Mouse (Mus musculus) embryo, embryonic 9.5 days (tissue): ENCODE data around the gene F830045P16Rik.
"Not testable (repeated sequence)": the region's sequence is repeated elsewhere in the genome, so short reads cannot be mapped to it uniquely, and the experiment has no call there.

Experiments
- DNase-seq: peaks from one replicate; pipeline ENCODE4 v3.0.0-alpha.2; 2017; ENCODE audit errors: extremely low spot score

The F830045P16Rik gene

DNA sequence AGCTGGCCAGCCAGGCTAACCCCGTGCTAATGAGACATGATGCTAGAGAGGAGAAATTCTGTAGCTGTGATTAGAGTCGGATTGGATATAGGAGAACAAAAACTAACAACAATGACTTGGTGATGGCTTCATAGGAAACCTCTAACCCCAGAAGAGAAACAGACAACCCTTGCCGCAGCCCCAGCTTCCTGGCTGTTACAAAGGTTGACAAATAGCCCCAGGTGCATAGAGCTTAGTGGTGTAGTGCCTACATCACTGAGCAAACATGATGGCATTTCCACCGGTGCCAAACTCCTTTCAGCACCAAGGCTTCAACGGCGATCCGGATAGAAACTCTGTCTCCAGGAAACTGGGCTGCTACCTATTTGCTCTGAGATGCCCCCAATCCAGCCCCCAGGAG, 9.2 kb upstream of the F830045P16Rik start:
- no peak for DNase-seq

GRCm38 (mm10) chr2:129544919-129545318, 8.5 kb upstream of the F830045P16Rik start:
- DNase-seq = no peak

- no peak for DNase-seq
These were observed 8.0 kb upstream of the F830045P16Rik start for GRCm38 (mm10) chr2:129544448-129544847.

GRCm38 (mm10) chr2:129540036-129540435, 3.6 kb upstream of the F830045P16Rik start:
- no peak for DNase-seq

GRCm38 (mm10) chr2:129539175-129539574, 2.8 kb upstream of the F830045P16Rik start:
- no peak for DNase-seq

GRCm38 (mm10) chr2:129537926-129538325, 1.5 kb upstream of the F830045P16Rik start:
- DNase-seq = no peak

GRCm38 (mm10) chr2:129537360-129537759, 958 bp upstream of the F830045P16Rik start:
- no peak for DNase-seq

DNA sequence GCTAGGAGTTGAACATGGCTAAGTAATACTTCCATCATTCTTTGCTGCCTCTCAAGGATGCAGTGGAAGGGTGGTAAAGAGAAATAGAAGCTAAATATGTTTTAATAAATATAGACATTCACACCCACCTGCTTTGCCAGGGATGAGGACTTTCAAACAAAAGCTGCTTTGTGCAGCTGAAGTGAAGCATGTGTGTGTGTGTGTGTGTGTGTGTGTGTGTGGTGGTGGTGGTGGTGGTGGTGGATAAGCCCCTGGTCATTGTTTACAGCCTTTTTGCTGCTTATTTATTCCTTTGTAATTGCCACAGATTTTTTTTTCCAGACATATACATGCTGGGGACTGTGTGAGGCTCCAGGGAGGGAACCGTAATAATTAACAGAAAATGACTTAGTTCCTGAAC, 524 bp upstream of the F830045P16Rik start:
- DNase-seq = no peak

- DNase-seq = peak; percentile 30
These were observed 1.4 kb downstream of the F830045P16Rik start for GRCm38 (mm10) chr2:129534886-129535591.

GRCm38 (mm10) chr2:129531890-129532289, 4.5 kb downstream of the F830045P16Rik start:
- DNase-seq = no peak

- DNase-seq = no peak
These were observed 5.3 kb downstream of the F830045P16Rik start for GRCm38 (mm10) chr2:129531102-129531501.

DNA sequence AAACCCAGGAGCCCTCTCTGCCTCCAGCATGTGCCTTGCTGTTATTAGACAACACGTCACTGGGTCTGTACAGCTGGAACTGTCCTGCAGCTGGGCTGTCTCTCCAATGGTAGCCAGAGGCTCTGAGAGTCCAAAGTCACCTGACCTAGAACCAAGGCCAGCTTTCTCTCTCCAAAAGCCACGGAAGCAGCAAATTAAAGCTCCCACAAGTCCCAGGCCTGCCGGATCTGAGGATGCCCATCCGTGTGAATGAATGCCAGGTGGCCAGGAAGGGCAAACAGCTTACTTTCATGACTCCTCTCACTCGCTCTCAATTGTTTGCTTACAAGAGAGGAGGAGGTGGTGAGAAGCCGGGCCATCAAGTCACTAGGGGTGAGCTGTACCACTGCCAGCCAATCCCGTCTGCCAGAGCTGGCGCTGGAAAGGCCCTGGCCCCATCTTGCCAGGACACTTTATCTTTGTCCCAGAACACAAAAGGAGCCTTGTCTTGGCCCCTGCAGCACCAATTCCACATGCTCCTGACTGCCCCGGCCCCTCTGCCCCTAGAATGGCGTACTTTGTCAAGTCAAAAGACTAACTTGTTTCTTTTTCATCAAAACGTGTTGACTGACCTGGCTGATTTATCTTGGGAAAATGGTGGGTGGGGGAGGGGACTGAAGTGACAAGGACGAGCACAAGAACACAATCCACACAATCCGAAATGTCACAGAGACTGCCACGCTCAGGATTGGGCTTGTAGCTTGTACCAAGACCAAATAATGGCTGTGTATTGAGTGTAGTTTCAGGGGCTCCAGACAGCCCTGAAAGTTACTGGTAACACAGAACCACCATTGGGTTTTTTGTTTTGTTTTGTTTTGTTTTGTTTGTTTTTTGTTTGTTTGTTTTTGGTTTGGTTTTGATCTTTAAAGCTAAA, 6.8 kb downstream of the F830045P16Rik start:
- DNase-seq = peak; percentile 63

DNA sequence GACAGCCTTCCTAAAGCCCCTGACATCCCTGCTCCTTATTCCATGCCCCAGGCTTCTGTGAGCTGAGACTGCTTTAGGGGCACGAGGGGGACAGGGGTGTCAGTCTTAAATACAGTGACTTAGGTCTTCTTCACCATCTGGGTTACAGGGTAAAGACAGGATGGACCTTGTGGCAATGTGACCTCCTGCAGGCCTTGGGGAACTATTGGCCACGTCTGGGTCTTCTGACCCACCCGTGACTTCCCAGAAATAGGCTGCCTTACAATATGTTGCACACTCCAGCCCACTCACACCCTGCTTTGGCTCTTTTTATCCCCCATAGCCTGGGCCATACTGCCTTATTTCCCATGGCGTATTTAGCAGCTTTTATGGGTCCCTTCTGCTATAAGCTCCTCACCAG, 8.5 kb downstream of the F830045P16Rik start:
- DNase-seq = no peak

GRCm38 (mm10) chr2:129526322-129526721, 10.1 kb downstream of the F830045P16Rik start:
- DNase-seq = no peak

DNA sequence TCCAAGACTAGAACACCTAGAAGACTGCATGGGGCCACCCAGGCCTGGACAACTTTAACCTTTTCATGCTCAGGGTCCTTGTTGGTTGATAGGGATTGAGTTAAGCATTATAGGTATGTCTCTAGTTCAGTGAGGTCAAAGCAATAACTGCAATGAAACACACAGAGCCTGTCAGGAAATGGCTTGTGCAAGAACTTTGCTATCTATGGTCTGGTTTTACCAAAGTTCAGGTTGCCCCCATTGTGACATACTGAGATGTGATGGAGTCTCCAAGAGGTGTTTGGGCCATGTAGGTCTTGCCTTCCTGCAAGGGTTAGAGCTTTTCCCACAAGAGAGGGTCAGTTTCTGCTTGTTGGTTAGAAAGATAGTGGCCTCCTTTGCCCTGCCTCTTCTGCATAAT, 10.8 kb downstream of the F830045P16Rik start:
- DNase-seq = no peak

DNA sequence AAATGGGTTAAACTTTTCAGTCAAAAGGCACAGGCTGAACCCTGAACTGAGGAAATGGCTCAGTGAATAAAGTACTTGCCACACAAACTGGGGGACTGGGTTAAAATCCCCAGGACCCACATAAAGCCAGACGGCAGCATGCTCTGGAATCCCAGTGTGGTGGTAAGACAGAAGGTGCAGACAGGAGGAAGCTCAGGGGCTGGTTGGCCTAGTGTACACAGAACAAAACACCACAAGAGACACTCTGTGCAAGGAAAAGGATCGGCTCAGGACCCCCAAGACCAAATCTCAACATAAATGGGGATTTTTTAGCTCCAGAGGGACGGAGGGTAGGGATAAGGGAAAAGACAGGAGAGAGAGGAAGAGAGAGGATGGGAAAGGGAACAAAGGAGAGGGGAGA, 17.9 kb downstream of the F830045P16Rik start:
- no peak for DNase-seq

DNA sequence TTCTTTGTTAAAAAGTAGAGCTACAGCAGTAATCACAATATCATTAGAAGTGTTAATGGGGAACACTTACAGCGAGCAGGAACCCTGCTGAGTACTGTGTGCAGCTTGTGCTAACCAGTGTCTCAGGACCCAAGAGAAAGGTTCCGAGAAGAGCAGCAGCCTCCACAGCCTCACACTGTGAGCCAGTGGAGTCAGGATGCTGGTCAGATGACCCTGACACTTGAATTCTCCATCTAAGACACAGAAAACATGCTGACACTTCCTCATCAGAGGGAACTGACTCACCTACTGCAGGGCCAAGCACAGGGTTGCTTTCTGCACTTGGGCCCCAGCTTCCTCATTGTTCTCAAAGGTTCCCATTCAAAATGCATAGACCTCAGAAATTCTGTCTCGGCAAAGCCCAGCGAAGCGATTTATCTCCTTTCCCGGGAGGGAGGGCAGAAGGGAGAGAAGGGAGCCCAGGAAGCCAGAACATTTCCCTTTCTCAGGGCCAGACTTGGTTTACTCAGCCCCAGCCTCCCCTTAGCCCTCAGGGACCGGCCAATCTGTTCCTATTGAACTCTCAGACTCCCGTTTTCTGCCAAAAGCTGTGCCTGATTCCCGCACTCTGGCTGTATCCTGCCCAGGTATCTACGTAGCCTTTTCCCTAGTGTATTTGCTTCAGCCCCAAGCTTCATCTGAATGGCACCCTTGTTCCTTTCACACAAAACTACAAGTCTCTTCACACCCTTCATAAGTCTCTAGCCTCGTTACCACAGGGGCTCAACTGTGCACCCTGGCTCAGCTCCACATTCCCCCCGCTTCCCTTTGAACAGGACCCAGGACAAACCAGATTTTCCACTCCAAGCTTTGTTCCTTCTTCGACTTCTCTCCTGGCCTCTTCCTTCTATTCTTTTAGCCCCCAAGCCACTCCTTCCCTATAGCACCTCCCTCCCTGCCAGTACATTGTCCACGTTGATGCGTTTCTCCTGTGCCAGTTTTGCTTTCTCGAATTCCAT, 21.2 kb downstream of the F830045P16Rik start:
- no peak for DNase-seq

GRCm38 (mm10) chr2:129514401-129514667, 22.1 kb downstream of the F830045P16Rik start:
- no peak for DNase-seq

- no peak for DNase-seq
These were observed 22.6 kb downstream of the F830045P16Rik start for GRCm38 (mm10) chr2:129513546-129514400.

DNA sequence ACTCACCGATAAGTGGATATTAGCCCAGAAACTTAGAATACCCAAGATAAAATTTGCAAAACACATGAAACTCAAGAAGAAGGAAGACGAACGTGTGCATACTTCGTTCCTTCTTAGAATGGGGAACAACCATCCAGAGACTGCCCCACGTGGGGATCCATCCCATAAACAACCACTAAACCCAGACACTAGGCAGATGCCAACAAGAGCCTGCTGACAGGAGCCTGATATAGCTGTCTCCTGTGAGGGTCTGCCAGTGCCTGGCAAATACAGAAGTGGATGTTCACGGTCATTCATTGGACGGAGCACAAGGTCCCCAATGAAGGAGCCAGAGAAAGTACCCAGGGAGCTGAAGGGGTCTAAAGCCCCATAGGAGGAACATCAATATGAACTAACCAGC, 24.3 kb downstream of the F830045P16Rik start:
- DNase-seq = not testable (repeated sequence)

DNA sequence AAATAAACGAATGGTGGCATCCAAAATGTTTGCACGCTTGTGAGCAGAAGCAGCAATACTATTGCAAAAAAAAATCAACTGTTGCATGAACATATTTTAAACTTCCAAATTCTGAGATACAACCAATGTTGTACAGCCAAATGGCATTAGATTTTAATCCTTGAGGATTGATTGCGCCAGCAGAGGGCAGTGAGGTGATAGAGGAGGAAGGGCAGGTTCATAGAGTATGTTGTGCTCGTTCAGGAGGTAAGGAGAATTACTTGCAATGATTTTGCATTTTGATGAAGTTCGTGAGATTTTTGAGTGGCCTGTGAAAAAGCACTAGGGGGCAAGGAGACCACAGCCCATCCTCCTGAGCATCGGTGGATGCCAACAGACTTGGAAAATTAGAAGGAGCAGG, 33.8 kb downstream of the F830045P16Rik start:
- peak; percentile 45 for DNase-seq
